Mouse (Mus musculus): ENCODE measurements around the gene Spryd7.
"Not testable (repeated sequence)": the region's sequence is repeated elsewhere in the genome, so short reads cannot be mapped to it uniquely, and the experiment has no call there.

Spryd7 gene

DNA sequence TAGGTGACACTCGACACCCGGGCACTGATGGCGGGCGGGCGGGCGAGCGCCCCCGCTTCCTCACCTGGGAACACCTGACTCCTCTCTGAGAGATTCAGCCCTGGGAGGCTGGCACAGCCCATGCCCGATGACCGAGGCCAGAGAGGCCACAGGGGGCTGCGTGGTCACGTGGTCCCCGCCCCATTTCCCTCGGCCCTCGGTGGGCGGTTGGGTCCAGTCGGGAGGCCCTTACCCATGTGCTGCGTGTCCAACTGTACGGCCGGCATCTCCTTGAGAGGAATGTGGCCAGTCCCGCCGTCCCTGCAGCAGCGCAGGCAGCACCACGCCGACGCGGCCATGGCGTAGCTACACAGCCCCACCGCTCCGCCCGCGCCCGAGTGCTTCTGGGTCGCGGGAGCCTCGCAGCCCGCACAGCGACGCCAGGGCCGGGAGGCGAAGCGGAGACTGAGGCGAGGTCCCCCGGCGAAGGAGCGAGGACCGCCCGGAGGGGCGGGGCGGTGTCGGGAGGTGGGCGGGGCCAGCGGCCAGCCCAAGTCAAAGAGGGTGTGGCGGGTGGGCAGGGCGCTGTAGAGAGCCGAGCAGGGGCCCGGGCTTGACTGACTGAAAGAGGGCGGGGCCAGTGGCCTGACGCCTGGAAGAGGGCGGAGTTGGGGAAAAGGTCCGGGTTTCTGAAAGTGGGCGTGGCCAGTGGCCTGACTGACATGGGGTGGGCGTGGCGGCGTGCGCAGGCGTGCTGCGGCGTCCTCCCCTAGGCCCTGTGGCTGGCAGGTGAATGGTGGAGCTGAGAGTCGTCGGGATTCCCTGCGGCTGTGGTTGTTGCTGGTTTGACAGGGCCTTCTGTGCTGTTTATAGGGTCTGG, at the start of gene Spryd7:
Spryd7 (minus strand) TSS at position 598 of the 859 bp plus-strand sequence.
- peak; percentile 96 for DNase-seq (ENCODE audit: low read depth, low spot score)

DNA sequence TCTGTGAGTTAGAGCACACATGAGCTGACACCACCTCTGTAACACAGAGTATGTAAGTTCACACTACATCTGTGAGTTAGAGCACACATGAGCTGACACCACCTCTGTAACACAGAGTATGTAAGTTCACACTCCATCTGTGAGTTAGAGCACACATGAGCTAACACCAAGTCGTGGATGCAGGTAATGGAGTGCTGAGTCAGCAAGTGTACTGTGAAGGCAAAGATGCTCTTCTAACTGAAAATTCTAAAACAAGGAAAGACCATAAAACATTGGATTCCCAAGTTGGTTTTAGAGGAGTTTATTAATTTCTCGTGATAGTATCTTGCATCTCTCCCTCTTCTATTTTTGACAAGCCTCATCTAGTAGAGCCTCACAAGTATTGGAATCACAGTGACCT, 49.4 kb upstream of the Spryd7 start:
- not testable (repeated sequence) for DNase-seq (ENCODE audit: low read depth, low spot score)

DNA sequence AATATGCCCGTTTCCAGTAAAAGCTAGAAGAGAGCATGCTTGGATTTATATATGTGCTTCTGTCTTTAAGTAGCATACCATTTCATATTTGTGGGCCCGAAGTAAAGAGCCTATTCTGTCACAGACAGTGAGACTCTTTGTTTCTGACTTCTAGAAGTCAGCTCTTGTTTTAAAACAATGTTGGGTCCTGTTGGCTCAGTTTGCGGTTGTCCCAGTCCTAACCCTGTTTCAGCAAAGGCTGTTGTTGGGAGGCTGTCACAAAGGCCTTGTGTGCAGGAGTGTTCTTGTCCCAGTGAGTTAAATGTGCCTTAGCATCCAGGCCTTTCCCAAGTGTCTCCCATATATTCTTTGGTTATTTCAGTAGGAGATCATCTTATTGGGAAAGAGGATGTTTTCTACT, 47.4 kb upstream of the Spryd7 start:
- no peak for DNase-seq (ENCODE audit: low read depth, low spot score)

DNA sequence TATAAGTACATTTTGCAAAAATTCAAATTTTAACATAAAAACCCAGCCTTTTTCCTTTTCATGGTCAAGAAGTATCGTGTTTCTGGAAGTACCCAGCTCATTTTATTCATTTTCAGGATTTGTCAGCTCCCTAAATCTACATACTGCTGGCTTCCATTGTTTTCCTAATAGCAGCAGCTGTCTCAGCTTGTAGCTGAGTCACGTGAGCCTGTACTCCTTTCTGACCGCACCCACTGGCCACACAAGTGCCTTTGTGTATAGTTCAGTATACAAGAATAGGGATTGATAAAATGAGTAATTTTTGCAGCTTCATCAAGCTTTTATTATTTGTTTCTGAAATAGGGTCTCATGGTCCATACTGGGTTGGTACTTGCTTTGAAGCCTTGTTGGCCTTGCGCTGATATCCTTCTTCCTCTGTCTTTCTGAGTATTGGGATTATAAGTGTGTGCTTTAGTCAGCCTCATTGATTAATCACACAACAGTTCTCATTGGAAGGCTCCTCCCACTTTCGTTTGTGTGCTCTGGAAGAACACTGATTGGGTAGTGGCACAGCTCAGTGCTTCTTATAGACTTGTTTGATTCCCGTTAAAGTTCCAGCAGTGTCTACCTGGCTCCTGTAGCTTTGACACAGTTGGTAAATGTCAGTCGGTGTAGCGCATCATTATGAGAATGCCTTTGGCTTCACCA, 46.5 kb upstream of the Spryd7 start:
- DNase-seq (ENCODE audit: low read depth, low spot score): no peak

DNA sequence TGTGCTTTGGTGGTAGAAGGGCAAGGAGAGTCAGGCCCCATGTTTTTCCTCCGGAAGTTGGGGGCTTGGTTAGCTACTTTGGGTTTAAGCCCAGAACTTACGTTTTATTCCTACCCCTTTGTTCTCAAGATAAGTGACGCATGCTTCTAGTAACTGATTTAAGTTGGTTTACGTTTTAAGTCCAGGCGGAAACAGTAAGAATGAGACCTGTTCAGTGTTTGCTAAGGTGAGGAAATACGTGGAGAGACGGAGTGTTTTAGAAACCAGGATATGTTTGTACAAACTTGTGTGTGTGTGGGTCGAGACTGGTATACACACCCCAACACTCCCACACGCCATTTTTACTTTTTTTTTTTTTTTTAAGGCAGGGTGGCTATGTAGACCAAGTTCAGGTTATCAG, 44.7 kb upstream of the Spryd7 start:
- DNase-seq (ENCODE audit: low read depth, low spot score): no peak

DNA sequence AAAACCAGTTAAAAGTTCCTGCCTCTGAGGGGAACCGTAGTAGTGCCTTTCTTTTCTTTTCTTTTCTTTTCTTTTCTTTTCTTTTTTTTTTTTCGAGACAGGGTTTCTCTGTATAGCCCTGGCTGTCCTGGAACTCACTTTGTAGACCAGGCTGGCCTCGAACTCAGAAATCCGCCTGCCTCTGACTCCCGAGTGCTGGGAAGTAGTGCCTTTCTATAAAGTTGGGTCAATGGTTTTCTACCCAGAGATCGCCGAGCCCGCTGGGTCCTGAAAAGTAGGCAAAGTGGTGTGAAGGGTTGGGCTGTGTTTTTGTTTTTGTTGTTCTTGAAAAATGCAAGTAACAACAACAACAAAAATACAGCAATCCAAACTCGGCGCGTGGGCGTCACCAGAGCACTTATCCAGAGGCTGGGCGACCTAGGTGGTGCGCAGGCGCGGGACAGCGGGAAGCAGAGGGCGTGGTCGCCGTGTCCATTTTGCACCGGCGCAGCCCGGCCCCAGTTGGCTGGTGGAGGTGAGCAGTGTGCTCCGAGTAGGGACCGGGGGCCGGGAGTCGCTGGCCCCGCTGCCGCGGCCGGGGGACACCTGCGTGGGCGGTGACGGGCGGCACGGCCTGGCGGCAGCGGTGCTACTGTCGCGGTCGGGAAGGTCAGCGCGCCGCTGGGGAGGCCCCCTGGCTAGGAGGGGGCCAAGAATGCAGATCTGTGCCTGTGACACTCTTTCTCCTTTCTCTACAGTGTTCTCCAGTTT, 42.5 kb upstream of the Spryd7 start:
- peak; percentile 46 for DNase-seq (ENCODE audit: low read depth, low spot score)

DNA sequence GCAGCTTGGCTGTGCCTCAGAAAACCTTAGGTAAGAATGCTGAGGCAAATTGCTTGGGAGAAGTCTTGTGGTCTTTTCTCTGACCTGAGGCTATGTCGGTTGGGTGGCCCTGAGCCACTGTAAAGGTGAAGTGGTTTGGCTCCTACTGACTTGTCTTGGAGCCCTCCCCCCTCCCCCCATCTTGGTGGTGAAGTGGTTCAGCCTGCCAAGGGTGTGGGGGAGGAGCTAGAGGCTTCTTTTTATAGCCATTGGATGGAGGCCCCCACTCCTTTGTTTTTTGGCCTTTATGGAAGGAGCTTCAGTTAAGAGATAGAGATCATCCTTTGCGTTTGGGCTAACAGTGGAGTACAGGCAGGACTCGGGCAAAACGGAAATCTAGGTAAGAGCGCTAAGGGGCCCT, 41.3 kb upstream of the Spryd7 start, which contains the start of gene Trim13:
Trim13 (plus strand) TSS at position 280 of the 400 bp plus-strand sequence.
- DNase-seq (ENCODE audit: low read depth, low spot score): no peak

DNA sequence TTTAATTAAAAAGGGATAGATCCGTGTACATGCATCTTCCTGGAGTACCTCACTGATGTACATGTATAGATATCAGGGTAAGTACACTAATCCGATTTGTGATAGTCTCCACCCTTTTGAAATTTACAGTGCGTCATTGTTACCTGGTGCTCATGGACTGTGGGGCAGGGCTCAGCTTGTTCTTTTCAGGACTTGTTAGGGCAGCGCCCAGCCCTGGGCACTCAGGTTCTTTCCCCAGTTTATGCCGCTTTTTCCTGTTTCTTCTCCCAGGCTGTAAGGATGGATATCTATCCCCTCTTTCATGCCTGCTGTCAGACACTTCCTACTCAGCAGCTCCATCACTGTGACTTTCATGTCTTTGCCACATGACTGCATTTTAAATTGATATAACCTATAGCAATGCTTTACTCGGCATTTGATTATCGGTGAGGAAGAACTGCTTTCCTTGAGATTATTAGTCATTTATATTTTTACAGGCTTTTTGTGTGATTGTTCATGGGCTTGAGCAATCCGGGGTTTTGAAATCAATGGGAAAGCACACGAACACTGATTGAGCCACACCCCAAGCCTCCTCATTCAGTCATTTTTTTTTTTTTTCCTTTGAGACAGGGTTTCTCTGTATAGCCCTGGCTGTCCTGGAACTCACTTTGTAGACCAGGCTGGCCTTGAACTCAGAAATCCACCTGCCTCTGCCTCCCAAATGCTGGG, 40.2 kb upstream of the Spryd7 start:
- no peak for DNase-seq (ENCODE audit: low read depth, low spot score)

DNA sequence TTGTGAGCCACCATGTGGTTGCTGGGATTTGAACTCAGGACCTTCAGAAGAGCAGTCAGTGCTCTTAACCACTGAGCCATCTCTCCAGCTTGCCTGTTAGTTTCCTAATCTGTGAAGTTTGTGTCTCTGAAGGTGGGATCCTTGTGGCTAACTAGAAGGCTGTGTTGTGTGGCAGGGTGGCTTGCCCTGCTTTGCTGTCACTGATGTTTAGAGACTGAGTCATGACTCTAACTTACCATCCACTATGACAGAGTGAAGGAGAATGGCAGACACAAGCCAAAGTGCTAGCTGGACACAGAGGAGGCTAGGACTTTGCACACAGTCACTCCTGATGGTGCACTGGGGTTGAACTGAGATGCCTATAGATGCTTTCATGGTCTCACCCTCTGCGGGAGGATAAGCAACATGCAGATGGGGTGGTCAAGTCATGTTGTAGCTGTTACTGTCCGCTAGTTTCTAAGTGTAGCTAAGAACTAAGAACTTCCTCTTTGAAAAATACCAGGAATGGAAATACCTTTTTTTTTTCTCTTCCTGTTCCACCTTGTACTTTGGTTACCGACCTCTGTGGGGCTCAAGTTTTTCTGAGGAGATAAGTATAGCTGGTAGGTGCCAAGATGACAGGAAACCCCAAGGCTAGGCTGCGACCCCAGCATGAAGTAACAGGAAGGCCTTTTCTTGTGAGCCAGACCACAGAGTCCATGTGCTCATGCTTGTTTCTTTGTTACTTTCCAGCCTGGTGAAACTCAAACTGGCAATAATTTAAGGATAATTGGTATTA, 32.8 kb upstream of the Spryd7 start:
- DNase-seq (ENCODE audit: low read depth, low spot score): no peak

DNA sequence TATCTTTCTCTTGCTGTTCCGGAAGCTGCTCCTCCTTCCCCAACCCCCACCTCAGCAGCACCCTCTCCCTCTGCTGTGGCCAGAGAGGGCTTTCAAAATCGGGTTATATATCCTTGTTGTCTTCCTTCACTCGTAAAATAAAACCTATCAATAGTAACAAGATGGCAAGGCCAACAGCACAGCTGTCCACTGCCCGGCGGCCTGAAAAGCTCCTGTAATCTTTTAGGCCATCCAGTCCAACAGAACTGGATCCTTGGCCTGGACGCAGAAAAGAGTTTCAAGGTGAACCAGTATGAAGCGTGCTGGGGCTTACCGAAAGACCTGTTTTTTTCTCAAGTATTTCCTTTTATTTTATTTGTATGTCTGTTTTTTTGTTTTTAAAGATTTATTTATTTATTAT, 19.3 kb upstream of the Spryd7 start:
- no peak for DNase-seq (ENCODE audit: low read depth, low spot score)

DNA sequence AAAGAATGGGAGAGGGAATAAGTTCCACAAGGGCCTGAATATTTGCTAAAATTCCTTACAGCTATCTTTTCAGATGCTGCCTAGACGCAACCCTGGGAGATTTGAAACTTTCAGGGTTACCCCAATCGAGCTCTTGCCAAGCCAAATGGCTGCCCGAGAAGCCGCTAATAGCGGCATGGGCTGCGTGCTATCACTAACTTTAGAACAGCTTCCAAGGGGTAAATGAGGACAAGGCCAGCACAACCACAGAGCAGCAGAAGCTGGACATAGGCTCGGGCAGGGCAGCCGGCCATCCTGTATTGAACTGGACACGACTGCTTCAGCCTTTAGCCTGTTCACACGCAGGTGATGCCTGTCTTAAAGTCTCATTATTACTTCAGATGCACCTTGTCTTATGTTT, 18.4 kb upstream of the Spryd7 start:
- no peak for DNase-seq (ENCODE audit: low read depth, low spot score)

DNA sequence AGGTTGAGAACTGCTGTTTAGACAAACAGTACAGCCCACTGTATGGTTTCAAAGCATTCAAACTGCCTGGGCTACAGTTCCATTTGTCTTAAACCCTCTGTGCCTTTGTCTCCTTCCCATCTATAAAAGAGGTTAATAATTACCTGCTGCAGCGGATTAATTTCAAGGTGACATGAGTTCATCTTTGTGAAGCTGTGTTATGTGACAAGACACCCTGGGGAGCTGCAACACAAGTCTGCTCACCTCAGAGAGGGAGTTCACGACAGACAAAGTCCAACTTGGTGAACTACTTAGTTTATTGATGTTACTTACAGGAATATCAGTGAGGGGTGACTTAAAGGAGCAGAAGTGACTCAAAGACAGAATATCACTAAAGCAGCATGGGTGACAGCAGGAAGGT, 15.4 kb upstream of the Spryd7 start:
- no peak for DNase-seq (ENCODE audit: low read depth, low spot score)

DNA sequence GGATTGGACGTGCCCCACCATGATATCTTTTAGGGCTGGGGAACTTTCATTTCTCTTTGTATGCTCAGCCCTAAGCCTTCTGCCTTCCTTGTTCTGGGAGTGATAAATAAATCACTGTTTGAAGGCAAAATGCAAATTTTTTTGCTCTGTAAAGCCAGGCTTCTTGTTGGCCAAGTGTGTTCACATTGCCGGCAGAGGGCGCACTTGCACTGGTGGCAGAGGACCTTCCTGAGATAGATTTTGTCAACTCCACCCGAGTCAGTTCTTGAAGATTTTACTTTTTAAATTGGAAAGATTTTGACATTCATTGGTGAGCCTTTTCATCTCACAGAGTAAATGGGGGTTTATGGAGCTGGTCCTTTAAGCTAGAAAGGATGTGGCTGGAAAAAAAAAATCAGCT, 14.7 kb upstream of the Spryd7 start:
- DNase-seq (ENCODE audit: low read depth, low spot score): no peak

DNA sequence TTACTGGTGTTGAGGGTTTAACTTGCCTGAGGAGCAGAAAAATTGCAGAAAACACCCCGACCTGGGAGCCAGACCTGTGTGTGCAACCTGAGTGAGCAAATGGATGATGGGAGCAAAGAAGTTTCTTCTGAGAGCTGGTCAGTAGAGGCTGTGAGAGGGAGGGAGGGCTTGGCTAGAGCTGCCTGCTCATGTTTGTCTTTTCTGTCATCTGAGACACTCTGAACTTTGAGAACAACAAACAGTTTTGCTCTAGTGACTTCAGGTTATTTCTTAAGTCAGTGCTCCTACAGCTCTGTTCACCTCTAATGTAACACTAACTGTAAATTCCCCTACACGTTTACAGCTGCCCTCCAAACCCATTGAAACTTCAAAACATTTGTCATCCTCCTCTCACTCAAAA, 12.7 kb upstream of the Spryd7 start:
- no peak for DNase-seq (ENCODE audit: low read depth, low spot score)

DNA sequence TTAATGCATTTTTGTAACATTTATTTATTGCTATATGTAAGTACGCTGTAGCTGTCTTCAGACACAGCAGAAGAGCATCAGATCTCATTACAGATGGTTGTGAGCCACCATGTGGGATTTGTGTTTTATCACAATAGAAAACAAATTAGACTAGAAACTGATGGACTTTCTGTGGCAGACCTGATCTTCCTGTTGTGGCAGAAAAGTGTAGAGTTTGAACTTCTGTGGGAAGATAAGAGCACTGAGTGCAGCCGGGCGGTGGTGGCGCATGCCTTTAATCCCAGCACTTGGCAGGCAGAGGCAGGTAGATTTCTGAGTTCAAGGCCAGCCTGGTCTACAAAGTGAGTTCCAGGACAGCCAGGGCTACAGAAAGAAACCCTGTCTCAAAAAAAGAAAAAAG, 9.5 kb upstream of the Spryd7 start:
- not testable (repeated sequence) for DNase-seq (ENCODE audit: low read depth, low spot score)

DNA sequence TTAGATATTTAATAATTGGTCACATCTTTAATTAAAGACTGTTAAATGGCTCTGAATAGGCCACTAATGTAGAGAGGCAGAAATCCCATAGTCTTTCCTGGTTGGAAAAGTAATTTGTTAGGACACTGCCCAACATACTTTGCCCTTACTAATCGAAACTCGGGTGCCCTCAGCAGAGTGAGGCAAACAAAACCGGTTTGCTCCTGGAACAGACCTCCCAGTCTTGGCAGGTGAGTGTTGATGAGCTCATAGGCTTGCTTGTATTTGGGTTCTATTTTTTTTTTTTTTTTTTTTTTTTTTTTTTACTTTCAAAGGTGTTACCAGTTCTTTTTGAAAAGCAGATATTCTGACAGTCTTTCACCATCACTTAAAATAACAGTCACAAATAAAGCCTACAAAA, 3.2 kb upstream of the Spryd7 start:
- no peak for DNase-seq (ENCODE audit: low read depth, low spot score)

DNA sequence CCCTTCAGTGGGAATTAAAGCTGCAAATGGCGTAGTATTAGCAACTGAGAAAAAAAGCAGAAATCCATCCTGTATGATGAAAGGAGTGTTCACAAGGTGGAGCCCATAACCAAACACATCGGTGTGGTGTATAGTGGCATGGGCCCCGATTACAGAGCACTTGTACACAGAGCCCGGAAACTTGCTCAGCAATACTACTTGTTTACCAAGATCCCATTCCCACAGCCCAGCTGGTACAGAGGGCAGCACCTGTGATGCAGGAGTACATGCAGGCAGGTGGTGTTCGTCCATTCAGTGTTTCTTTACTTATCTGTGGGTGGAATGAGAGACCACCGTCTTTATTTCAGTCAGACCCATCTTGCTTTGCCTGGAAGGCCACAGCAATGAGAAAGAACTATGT, 2.2 kb upstream of the Spryd7 start:
- no peak for DNase-seq (ENCODE audit: low read depth, low spot score)

DNA sequence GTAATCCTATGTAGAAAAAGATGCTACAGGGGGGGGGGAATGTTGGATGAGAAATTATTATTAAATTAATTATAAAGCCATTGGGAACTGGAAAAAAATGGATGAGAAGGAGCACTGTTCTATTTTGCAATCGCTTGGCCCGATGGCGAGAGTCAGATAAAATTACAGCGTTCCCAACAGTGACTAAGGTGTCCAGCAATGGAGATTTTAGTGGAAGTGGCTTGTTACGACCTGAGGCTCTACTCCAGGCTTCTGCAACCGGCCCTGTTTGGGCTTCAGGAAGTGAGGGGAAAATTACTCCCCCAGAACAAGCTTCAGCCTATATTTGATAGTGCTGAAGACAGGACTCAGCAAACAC, 776 bp downstream of the Spryd7 start:
- DNase-seq (ENCODE audit: low read depth, low spot score): no peak

DNA sequence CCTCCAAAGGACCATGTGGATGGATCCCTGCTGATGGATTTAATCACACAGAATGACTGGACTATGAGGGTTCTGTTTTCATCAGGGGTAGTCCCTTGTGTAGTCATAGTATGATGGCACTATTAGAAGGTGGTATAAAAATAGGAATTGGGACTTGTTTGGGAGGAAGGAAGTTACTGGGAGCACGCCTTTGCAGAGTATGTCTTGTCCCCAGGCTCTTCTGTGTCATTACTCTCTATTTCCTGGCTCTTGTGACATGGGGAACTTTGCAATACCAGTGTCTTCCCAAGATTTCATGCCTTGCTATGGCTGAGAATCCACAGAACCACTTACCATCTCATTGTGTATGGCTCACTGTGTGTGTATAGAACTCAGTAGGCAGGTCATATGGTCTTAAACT, 8.1 kb downstream of the Spryd7 start:
- DNase-seq (ENCODE audit: low read depth, low spot score): no peak

DNA sequence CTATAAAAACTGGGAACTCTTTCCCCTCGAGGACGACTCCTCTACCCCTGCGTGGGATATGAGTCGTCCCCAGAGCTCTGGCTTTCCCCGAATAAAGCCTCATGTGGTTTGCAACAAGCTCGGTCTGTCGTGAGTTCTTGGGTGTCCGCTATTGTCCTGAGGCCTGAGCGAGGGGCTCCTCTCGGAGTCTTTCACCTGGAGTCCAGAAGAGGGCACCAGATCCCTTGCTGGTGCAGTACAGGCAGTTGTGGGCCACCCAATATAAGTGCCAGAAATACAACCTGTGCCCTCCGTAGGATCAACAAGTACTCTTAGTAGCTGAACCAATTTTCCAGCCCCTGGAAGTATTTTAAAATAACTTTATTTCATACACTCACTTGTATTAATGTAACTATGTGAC, 18.9 kb downstream of the Spryd7 start:
- DNase-seq (ENCODE audit: low read depth, low spot score): not testable (repeated sequence)

DNA sequence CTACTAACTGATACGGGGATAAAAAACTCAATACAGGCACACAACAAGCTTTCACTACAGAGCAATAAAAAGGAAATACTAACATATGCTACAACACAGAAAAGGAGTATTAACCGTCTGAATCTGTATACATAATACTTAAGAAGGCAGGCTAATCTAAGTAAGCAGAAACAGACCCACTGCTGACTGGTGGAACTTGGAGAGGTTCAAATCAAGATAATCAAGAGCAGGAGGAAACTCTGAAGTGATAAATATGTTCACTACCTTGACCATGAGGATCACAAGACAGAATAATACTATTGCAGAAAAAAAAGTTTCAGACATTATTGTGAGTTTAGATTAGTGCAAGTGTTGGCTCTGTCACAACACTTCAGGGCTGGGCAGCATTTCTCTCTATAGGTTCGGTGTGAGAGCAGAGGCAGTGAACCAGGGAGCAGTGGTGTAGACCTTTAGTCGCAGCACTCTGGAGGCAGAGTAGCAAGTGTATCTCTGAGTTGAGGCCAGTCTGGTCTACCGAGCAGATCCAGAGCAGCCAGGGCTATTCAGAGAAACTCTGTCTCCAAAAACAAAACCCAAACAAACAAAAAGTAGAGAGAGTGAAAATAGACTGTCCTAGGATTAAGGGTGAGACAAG, 19.9 kb downstream of the Spryd7 start:
- no peak for DNase-seq (ENCODE audit: low read depth, low spot score)
